Mouse (Mus musculus) brain, embryonic 14.5 days (tissue): ENCODE results near the gene Retsat. TPM values are rescaled to one million over a fixed set of nuclear protein-coding genes. Genes with fewer than 3 reads are reported as not detected.

Experiments used
- DNase-seq: peaks from one replicate; pipeline ENCODE4 v3.0.0-alpha.2; 2011; ENCODE audit warnings: low read depth
- CTCF ChIP-seq: fragments of 200-500 bp; IDR thresholded peaks from 2 replicates; pipeline ENCODE4 v1.5.1; 2012; ENCODE audit warnings: inconsistent platforms, mild to moderate bottlenecking, moderate library complexity, borderline replicate concordance; ENCODE audit not compliant: insufficient read depth, insufficient read length; ENCODE audit errors: extremely low read depth
- POLR2A ChIP-seq: fragments of 200-500 bp; IDR thresholded peaks from 2 replicates; pipeline ENCODE4 v1.6.1; 2012; ENCODE audit warnings: mild to moderate bottlenecking, inconsistent platforms, borderline replicate concordance; ENCODE audit not compliant: poor library complexity, insufficient read depth, insufficient read length, severe bottlenecking; ENCODE audit errors: extremely low read depth
- polyA plus RNA-seq: library from polyadenylated mRNA; depleted of rRNA; stranded (reverse); fragments of >200 nt; gene quantifications from 2 replicates; pipeline ENCODE4 v1.2.3, GENCODE M21; 2012

Gene Retsat
- polyA plus RNA-seq, 1 experiment = 3.7 TPM

GRCm38 (mm10) chr6:72615151-72615550 lies 16.9 kb downstream of the Retsat start:
- no peak for DNase-seq
- TF ChIP-seq CTCF (no peak), POLR2A (no peak)

- TF ChIP-seq CTCF (no peak), POLR2A (no peak)
- no peak for DNase-seq
Measured at GRCm38 (mm10) chr6:72615561-72616375, 17.5 kb downstream of the Retsat start.

- TF ChIP-seq POLR2A (peak; percentile 81; the same call in 1 of the 2 replicates), CTCF (no peak)
- DNase-seq = peak; percentile 98
Measured at GRCm38 (mm10) chr6:72616643-72617288, 18.5 kb downstream of the Retsat start, which contains the start of gene Tgoln1. TSS of gene Tgoln1 (minus strand) at chr6:72617000.

GRCm38 (mm10) chr6:72619734-72620532 lies 21.7 kb downstream of the Retsat start:
- no peak for DNase-seq
- no peak for TF ChIP-seq POLR2A
- no peak for TF ChIP-seq CTCF

- DNase-seq = no peak
- TF ChIP-seq CTCF (no peak), POLR2A (no peak)
Measured at GRCm38 (mm10) chr6:72620920-72621319, 22.6 kb downstream of the Retsat start.

GRCm38 (mm10) chr6:72622917-72623316 lies 24.6 kb downstream of the Retsat start:
- no peak for DNase-seq
- TF ChIP-seq POLR2A (no peak), CTCF (no peak)

- TF ChIP-seq CTCF (no peak), POLR2A (no peak)
- DNase-seq = no peak
Measured at GRCm38 (mm10) chr6:72623661-72624402, 25.6 kb downstream of the Retsat start.

- no peak for DNase-seq
- TF ChIP-seq CTCF (no peak), POLR2A (no peak)
Measured at GRCm38 (mm10) chr6:72626391-72626790, 28.1 kb downstream of the Retsat start.

GRCm38 (mm10) chr6:72627276-72627675 lies 29.0 kb downstream of the Retsat start:
- TF ChIP-seq POLR2A (no peak), CTCF (no peak)
- no peak for DNase-seq

GRCm38 (mm10) chr6:72630370-72630769 lies 32.1 kb downstream of the Retsat start:
- no peak for DNase-seq
- TF ChIP-seq CTCF (no peak), POLR2A (no peak)
